Mouse (Mus musculus) liver, postnatal 0 days (tissue): ENCODE measurements at regions not wholly inside any gene's neighbourhood (a gene's known extent, or its start where the extent isn't known, plus 50 kb on each side); places are given as distances from the start of the nearest gene placed in this dataset.

ENCODE experiments used
- ATAC-seq: fragments of 200-750 bp; cut with Nextera tagmentation; 2 replicates; pipeline ENCODE4 v1.8.0; 2017; ENCODE audit warnings: mild to moderate bottlenecking, moderate library complexity
- DNase-seq: peaks from one replicate; pipeline ENCODE4 v3.0.0-alpha.2; 2016
- H3K27ac ChIP-seq: fragments of 300-500 bp; sonication (generic); 2 replicates; pipeline ENCODE4 v1.5.1; 2014; ENCODE audit warnings: antibody characterized with exemption, moderate library complexity, mild to moderate bottlenecking, low read depth
- H3K27me3 ChIP-seq: fragments of 300-500 bp; sonication (generic); 2 replicates; pipeline ENCODE4 v1.6.1; 2014; ENCODE audit warnings: low read length, control low read depth, mixed read lengths; ENCODE audit not compliant: insufficient read depth
- H3K36me3 ChIP-seq: fragments of 300-500 bp; sonication (generic); replicated peaks from 2 replicates; pipeline ENCODE4 v1.6.1; 2014; ENCODE audit warnings: mild to moderate bottlenecking, control low read depth, low read length, moderate library complexity, mixed read lengths; ENCODE audit not compliant: insufficient read depth
- H3K4me1 ChIP-seq: fragments of 300-500 bp; sonication (generic); 2 replicates; pipeline ENCODE4 v1.6.1; 2014; ENCODE audit warnings: antibody characterized with exemption, mild to moderate bottlenecking, control low read depth; ENCODE audit not compliant: insufficient read depth
- H3K4me2 ChIP-seq: fragments of 300-500 bp; sonication (generic); 2 replicates; pipeline ENCODE4 v1.6.1; 2014; ENCODE audit warnings: low read depth, mild to moderate bottlenecking, low read length, moderate library complexity, mixed read lengths
- H3K4me3 ChIP-seq: fragments of 300-500 bp; sonication (generic); 2 replicates; pipeline ENCODE4 v1.5.1; 2014; ENCODE audit warnings: low read depth, low read length
- H3K9ac ChIP-seq: fragments of 300-500 bp; sonication (generic); replicated peaks from 2 replicates; pipeline ENCODE4 v1.6.1; 2014; ENCODE audit warnings: mild to moderate bottlenecking, moderate library complexity
- H3K9me3 ChIP-seq: fragments of 300-500 bp; sonication (generic); 2 replicates; pipeline ENCODE4 v1.6.1; 2016; ENCODE audit warnings: mild to moderate bottlenecking, control low read depth, low read length, mixed read lengths
- CTCF ChIP-seq: sonication (generic); IDR thresholded peaks from 2 replicates; pipeline ENCODE4 v1.5.1; 2016; ENCODE audit warnings: antibody characterized with exemption, low read depth
- EP300 ChIP-seq: IDR thresholded peaks from 2 replicates; pipeline ENCODE4 v1.6.1; 2016; ENCODE audit warnings: antibody characterized with exemption, low read depth, mild to moderate bottlenecking
- WGBS: fragments of 180-500 bp; shearing (Covaris S2); extraction: QIAGEN DNeasy Blood & Tissue Kit; methylation state at CpG from one replicate; pipeline ENCODE4 v1.1.7; 2014; ENCODE audit not compliant: insufficient replicate concordance; 5-methylcytosine and 5-hydroxymethylcytosine counted together

- DNase-seq (no peak), ATAC-seq (no peak)
- H3K36me3 ChIP-seq: no peaks in the 10 kb centered on the region
- H3K27ac ChIP-seq: no peak overlapping the region
- no peaks in the 10 kb centered on the region for H3K27me3 ChIP-seq
- peaks cover 4% of the 10 kb centered on the region; the same call in 1 of the 2 replicates for H3K9me3 ChIP-seq
- H3K9ac ChIP-seq: no peak overlapping the region
- TF ChIP-seq EP300: no peak
- TF ChIP-seq CTCF: no peak
- no peak overlapping the region for H3K4me2 ChIP-seq
- WGBS: 68% methylated on average over 9 of the region's 9 CpGs
- H3K4me1 ChIP-seq: no peaks in the 10 kb centered on the region
- no peak overlapping the region for H3K4me3 ChIP-seq
Observed at GRCm38 (mm10) chr8:107739091-107739490, 150.8 kb upstream of the Psmd7 start.

DNA sequence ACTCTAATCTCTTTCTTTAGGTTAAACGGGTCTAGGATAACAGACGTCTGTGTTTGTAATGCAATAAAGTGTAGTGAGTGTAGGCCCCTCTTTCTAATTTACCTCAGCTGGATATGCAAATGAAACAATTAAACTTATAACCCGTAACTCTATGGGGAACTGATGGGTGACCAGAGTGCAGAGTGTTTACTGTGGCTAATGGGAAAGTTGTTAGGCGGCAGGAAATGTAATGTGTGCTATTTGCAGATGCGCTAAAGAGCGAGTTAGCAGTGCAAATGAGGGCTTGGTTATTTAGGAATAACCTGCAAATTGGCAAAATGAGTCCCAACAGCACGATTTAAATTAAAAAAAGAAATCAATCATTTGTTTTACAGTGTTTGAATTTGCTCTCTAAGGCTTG is 168.8 kb upstream of the Psmd7 start:
- Histone ChIP-seq H3K9me3 (no peaks in the 10 kb centered on the region), H3K9ac (no peak overlapping the region), H3K4me1 (no peaks in the 10 kb centered on the region), H3K27ac (no peak overlapping the region), H3K4me3 (no peak overlapping the region), H3K4me2 (no peak overlapping the region), H3K36me3 (no peaks in the 10 kb centered on the region), H3K27me3 (no peaks in the 10 kb centered on the region)
- WGBS: 58% methylated on average over 7 of the region's 7 CpGs
- TF ChIP-seq CTCF (no peak), EP300 (no peak)
- ATAC-seq (no peak), DNase-seq (no peak)

DNA sequence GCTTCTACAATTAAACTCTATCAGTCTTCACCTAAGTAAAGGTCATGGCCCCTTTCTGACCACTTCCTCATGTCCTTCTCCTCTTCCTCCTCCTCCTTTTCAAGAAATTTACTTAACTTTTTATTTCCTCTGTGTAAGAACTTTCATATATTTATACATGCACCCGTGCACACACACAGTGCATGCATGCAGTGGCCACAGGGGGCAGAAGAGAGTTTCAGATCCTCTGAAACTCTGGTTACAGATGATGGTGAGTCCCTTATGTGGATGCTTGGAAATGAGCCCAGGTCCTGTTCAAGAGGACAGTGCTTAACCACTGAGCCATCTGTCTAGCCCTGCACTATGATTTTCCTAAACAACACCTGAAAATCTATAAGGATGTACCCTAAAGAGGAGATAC is 170.4 kb upstream of the Psmd7 start:
- WGBS: 54% methylated on average over 1 of the region's 1 CpGs
- H3K4me3 ChIP-seq: no peak overlapping the region
- H3K36me3 ChIP-seq: no peaks in the 10 kb centered on the region
- no peaks in the 10 kb centered on the region for H3K27me3 ChIP-seq
- ATAC-seq: no peak
- no peak overlapping the region for H3K27ac ChIP-seq
- no peak overlapping the region for H3K4me2 ChIP-seq
- no peaks in the 10 kb centered on the region for H3K4me1 ChIP-seq
- TF ChIP-seq CTCF (0 out of 2 replicates have a peak, but pooled peaks have one; percentile 16), EP300 (no peak)
- no peaks in the 10 kb centered on the region for H3K9me3 ChIP-seq
- no peak overlapping the region for H3K9ac ChIP-seq
- no peak for DNase-seq

DNA sequence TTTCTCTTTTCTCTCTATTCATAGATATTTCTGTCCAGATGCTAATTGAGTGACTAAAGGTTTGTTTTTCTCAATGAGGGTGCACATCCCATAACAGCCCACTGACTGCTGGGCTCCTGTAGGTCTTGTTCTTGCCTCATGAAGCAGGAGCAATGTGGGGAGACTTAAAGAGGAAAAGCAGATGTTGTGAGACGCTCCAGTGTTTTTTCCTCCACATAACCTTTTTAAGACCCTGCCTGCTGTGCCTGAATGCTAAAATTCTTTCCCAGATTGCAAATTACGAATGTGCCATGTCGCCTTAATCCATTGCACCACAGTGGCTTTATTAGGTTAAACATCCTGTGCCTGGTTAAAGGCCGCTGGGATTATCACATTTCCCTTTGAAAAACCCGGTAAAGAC is 165.5 kb upstream of the Zfhx3 start:
- no peak for ATAC-seq
- 30% methylated on average over 5 of the region's 5 CpGs for WGBS
- TF ChIP-seq CTCF (no peak), EP300 (no peak)

DNA sequence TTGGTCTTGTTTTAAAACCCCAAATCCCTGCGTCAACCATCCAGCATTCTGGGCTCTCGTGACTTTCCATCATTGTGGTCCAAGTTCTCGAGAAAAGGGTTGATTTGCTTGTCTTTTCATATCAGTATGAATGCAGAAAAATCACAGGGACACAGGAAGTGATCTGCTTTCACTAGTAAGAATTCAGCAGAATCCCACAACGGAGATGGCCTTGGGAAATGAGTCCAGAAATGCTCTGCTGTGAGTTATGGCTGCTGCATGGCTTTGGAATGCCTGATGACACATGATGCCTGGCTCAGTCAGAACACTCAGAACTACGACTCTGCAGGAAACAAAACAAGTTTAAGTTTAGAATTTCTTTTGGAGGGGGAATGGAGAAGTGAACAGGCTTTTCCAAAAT is 156.7 kb upstream of the Zfhx3 start:
- no peaks in the 10 kb centered on the region for H3K4me1 ChIP-seq
- no peaks in the 10 kb centered on the region for H3K9me3 ChIP-seq
- no peak for TF ChIP-seq EP300
- no peak for TF ChIP-seq CTCF
- no peak overlapping the region for H3K4me2 ChIP-seq
- H3K36me3 ChIP-seq: no peaks in the 10 kb centered on the region
- no peaks in the 10 kb centered on the region for H3K27me3 ChIP-seq
- H3K4me3 ChIP-seq: no peak overlapping the region
- no peak for ATAC-seq
- DNase-seq: no peak
- H3K27ac ChIP-seq: no peak overlapping the region
- 54% methylated on average over 5 of the region's 5 CpGs for WGBS
- H3K9ac ChIP-seq: no peak overlapping the region

More for the DNA sequence above, 165.5 kb upstream of the Zfhx3 start:
- Histone ChIP-seq H3K36me3 (no peaks in the 10 kb centered on the region), H3K9me3 (no peaks in the 10 kb centered on the region), H3K9ac (no peak overlapping the region), H3K4me3 (no peak overlapping the region), H3K4me1 (no peaks in the 10 kb centered on the region), H3K4me2 (no peak overlapping the region), H3K27ac (no peak overlapping the region), H3K27me3 (no peaks in the 10 kb centered on the region)
- DNase-seq: no peak

DNA sequence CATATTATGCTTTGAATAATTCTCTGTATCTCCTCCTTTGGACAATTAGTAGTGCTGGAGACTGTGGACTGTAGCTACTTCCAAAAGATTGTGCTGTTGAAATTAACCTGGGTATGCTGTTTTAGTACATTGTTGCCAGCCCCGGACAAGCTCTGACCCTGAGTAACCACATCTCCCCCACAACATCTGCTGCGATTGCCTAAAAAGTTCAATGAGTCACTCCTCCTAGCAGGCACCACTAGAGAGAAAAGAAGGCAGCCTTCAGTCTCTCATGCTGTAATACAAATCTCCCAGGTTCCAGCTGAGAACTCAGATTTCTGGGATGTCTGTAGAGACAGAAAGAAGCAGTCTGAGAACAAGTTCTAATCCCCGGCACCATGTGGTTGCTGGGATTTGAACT is 150.2 kb upstream of the Zfhx3 start:
- no peaks in the 10 kb centered on the region for H3K36me3 ChIP-seq
- TF ChIP-seq EP300 (no peak), CTCF (no peak)
- no peak for ATAC-seq
- H3K4me1 ChIP-seq: no peaks in the 10 kb centered on the region
- no peak overlapping the region for H3K4me3 ChIP-seq
- H3K27me3 ChIP-seq: no peaks in the 10 kb centered on the region
- WGBS: 74% methylated on average over 3 of the region's 3 CpGs
- no peak overlapping the region for H3K4me2 ChIP-seq
- no peaks in the 10 kb centered on the region for H3K9me3 ChIP-seq
- no peak overlapping the region for H3K27ac ChIP-seq
- H3K9ac ChIP-seq: no peak overlapping the region
- DNase-seq: no peak

- Histone ChIP-seq H3K4me1 (no peaks in the 10 kb centered on the region), H3K9me3 (no peaks in the 10 kb centered on the region), H3K4me3 (no peak overlapping the region), H3K27me3 (no peaks in the 10 kb centered on the region), H3K36me3 (no peaks in the 10 kb centered on the region), H3K4me2 (no peak overlapping the region), H3K27ac (no peak overlapping the region), H3K9ac (no peak overlapping the region)
- 78% methylated on average over 14 of the region's 14 CpGs for WGBS
- TF ChIP-seq CTCF (no peak), EP300 (no peak)
- ATAC-seq (no peak), DNase-seq (no peak)
Observed at GRCm38 (mm10) chr8:107814931-107815330, 127.5 kb upstream of the Zfhx3 start.
